Mouse (Mus musculus) right cerebral cortex, adult 2 months (tissue): Measurements from ENCODE around the gene Cacna2d3.

Experiments used
- DNase-seq, 2 experiments: peaks; one replicate each; pipeline ENCODE4 v3.0.0; 2021 to 2022; ENCODE audit warnings: low spot score in 2 of 2

Cacna2d3 gene

DNA sequence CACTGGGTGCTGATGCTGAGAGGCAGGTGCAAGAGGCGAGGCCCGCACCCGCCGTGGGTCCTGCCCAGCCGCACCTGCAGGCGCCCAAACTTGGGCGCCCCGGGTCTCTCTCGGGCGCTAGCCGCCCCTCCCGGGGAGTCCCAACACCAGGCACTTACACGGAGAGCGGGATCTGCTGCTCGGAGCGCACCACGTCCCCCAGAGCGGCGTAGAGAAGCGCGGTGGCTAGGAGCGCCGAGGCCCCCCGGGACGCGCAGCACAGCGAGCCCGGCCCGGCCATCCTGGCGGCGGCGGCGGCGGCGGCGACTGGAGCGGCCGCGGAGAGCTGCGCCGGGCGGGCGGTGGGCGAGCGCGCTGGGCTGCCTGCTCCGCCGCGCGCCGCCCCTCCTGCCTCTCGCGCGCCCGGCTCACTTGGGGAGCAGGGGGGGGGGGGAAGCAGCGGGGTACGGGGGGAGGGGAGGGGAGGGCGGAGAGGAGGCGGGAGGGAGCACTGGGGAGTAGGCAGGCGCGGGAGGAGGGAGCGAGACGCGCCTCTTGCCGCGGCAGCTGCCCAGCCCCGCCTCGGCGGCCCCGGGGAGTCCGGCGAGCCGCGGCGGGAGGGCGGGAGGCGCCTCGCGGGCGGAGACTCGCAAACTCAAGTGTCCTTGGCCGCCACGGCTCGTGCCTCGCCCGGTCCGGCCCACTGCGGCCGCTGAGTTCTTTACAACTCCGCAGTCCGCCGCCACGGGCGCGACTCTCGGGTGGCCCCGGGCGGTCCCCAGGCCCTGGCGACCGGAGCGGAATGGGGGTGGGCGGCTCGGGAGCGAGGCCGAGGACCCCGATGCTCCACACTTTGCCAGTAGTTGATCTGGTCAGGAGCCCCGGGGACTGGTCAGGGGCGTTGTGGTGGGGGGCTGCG is at the start of gene Cacna2d3:
TSS of gene Cacna2d3 (minus strand) at position 377 of the 898 bp plus-strand sequence.
- DNase-seq: peak; percentile 48 to 52

DNA sequence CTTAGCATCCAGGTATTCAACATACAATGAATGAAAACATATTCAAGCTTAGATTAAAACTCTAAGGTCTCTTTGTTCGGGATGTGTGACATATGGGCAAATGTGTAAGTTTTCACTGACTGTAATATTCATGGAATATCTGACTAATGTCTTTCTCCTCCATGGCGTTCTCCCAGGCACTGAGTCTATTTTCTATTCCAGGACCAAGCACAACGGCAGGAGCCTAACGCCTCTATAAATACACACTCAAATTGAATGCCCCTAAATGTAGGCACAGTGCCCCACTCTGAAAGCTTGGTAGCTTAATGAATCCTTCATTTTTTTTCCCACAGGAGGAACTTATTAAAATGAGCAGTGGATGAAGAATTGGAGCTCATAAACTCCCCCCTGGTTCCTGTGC is 47.8 kb upstream of the Cacna2d3 start:
- peak; percentile 32 to 33 for DNase-seq

DNA sequence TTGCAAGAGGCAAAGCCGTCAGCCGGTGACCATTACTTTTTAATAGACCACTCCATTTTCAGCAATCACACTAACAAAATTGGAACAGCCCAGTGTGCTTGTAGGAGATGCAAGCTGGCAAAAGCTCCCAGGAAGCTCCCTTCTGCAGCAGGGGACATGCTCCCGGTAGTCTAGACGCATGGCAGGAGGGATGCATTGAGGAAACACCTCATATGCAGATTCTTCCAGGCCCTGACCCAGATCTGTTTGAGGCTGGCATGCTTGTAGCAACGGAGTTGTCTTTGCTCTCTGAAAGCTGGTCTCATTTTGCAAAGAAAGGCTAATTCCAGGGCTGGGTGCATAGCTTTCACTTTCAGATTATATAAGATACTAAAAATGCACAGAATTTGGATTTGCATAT is 31.2 kb upstream of the Cacna2d3 start:
- peak; percentile 26 to 30 for DNase-seq

DNA sequence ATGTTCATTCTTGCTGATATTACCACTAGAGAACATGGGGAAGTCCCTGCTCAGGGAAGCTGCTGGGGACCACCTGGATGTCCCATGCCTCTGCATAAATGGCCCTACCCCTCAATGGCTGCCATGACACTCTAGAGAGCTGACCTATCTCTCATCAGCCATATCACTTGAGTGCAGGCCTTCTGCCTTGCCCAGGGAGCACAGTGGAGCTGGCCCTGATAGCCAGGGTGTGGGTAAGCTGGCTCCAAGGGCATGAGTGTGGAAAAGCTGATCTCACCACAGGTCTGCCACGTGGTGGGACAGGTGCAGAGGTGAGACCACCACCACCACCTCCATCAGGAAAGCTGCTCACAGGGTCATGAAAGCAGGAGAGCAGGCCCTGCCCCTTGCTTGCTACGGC is 17.1 kb upstream of the Cacna2d3 start:
- no peak for DNase-seq

DNA sequence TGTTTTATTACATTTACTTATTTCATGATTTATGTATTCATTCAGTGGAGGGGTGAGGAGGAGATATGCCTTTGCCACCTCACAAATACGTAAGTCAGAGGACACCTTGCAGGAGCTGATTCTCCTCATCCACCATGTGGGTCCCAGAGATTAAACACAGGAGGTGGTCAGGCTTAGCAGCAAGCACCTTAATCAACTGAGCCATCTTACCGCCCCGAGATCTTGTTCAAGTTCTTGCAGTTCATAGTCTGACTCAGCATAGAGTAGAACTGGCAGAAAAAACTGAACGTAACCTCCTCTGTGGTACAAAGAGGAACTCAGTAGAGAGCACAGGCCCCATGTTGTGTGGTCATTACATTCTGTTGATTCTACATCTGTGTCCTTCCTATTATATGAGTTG is 8.6 kb upstream of the Cacna2d3 start:
- DNase-seq: no peak

DNA sequence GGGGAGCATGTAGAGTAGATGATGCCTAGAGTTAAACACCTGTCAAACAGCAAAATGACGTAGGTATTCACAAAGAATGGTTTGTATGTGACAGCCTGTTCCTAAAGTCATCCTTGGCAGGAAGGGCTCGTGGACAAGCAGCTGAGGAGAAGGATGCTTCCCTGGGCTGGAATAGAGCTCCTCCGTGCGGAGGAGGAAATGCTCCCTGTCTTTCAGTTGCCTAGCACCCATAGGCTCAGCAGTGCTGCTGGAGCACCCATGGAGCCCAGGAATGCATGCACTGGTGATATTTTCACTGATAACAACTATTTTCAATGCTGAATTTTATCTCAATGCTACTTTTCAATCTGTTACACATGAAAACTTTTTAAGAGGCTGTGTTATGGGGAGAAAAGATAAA is 7.3 kb upstream of the Cacna2d3 start:
- peak in 1 of 2 experiments; percentile 46 for DNase-seq

DNA sequence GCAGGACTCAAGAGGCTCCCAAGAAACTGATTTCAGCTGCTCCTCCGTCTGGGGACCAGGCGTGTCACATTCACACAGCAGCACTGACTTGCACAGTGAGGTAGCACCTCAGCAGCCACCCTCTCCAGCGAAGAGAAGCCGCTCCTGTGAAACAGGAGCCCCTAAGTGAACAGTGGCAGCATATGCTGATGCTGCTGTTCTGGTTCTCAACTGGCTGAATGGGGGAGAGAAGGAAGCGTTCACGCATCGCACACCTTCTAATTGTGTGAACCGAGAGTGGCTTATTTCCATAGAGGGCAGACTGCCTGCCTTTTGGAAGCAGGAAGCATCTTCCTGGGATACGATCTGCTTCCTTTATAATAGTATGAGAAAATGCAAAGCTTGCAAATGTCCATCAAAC is 5.9 kb upstream of the Cacna2d3 start:
- no peak for DNase-seq

DNA sequence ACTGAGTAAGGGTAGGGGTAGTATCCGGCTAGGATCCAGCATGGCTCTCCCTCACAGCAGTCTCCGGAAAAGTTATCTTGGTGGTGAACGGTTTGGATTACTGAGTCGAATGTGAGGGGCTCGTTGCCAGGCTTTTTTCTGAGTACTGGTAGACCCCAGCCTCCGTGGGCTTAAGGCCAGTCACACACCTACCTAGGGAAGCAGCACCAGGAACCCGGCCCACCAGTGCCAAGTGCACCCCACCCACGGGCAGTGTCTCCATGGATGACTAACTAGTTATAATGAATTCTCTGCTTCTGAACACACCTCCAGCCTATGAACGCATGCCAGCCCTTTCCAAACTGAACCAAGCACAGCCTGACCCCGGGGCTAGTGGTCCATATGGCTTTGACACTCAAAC is 1.6 kb upstream of the Cacna2d3 start:
- peak; percentile 68 to 72 for DNase-seq

DNA sequence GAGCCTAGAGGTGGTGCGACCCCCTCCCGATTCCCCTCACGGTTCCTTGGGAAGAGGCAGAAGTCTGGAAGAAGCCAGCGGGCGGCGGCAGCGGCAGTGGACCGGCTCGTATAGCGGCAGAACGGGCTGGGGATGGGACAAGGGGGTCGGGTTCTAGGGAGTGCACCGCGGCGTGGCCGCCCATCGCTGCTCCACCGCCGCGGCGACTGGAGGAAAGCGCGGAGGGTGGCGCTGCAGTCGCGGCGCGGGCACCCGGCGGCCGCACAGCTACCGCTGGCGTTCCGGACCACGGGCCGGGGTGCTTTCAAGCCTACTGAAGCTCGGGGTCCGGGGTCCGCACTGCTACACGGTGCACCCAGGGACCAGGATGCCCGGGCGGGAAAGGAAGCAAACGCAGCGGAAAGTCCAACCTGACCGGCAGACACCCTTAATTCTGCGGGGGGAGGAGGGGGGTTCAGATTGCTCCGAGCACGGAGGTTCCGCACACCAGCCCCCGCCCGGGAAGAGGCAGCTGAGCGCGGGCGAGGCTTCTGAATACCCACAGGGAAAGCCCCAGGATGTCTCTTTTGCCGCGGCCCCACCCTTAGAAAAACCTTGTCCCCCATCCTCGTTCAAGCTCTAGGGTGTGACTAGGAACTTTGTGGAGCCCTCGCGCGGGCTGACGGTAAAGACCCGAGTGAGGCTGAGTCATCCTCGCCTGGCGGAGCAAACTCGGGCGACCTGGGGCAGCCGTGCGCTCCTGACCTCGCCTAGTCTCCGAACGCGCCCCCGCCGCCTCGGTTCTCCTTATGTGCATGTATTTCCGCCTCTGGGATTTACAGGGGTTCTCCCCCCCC is 940 bp upstream of the Cacna2d3 start:
- peak; percentile 53 to 62 for DNase-seq

DNA sequence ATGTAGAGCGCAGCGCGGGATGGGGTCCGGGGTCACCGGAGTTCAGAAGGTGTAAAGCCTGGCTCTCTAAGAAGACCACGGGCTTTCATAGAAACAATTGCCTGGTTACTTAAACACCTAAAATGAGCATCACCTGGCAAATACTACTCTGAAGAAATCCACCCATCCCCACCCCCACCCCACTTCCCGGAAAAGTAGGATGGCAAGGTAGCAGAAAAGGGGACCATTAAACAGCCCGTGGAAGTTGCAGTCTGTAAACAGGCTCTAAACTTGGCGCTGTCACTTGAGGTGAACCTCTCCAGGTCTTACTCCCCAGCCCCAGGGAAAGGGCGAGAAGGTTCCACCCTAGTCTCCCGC is 555 bp downstream of the Cacna2d3 start:
- DNase-seq: no peak

DNA sequence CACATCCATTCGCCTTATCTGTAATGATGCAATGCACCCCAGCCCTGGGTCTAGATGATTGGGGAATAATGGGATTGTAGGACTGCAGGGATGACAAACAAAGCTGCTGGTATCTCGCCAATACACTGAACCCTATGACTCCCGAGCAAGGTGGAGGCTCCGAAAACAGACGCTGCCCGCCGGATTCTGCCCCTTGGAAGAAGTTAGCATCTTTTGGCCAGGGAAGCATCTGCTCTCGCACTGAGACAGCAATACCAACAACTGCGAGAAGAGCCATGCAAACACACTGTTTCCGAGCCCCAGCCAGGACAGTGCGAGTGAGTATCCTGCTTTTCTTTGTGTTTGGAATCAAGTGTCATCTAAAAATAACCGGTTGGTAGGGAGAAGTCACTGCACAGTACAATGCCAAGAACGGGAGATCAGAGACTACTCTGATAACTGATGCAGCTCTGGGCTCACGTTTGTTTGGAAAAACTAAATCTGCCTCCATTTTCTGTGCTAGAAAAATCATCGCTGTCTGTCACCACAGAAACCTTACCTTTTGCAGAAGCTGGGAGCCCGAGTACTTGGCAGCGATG is 1.2 kb downstream of the Cacna2d3 start:
- DNase-seq: no peak

DNA sequence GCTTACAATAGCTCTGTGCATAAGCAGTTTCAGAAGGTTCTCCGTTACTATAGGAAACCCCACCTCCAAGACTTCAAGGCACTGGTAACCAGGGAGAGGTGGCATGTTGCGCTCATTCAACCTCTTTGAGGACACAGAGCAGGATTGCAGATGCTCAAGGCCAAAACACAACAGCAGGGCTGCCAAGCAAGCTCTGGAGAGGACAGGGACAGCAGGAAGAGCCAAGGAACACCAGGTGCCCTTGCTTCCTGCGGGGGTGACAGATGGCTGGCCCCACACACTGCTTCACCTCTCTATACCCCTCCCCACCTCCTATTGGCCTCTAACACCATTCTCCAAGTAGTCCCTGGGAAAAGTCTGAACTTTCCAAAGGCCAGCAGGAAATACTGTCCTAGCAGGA is 9.0 kb downstream of the Cacna2d3 start:
- no peak for DNase-seq

DNA sequence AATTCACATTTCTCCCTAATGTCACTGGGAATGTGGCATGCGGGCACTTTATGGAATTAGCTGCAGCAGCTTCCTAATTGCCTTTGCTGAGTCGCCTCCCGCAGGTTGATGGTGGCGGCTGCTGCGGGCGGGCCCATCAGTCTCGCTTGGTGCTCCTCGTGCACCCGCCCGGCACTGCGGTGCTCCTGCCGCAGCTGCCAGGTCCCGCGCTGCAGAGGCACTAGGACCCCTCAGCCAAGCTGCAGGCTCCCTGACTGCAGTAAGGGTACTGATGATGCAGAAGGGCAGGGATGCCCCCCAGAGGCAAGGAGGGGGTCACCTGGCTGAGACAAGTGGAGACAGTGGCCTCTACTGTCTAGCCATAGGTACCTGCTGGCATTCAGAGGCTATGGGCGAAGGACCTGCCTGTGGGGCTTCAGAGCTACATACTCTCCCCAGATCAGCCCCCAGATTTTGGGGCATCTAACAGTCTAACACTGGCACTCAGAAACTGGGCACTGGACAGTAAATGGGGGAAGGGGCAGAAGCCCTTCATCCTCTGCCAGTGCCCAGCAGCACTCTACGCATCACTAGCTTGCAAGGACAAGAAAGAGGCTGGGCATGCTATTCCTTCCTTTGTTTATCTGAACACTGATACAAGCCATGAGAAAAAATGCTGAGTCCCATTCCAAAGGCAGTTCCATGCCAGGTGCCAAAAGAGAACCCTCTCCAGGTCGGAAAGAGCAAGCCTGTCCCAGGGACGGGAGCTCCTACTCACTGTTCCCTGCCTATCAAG is 13.9 kb downstream of the Cacna2d3 start:
- no peak for DNase-seq

DNA sequence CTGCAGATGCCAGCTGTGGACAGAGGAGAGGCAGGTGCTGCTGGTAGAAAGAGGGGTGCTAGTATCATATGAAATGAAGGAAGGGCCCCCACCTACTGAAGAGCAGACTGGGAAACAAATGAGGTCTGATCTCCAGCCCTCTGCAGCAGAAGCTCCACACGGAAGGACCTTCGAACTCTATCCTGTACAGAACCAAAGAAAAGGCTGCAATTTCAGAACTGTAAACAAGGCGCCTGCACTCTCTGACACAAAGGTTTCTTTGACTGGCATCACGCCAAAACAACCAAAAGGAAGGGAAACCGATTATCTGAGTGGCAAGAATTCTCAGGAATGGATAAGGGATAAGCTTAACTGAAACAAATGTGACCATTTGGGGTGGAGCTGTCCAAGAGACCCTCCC is 18.9 kb downstream of the Cacna2d3 start:
- no peak for DNase-seq

DNA sequence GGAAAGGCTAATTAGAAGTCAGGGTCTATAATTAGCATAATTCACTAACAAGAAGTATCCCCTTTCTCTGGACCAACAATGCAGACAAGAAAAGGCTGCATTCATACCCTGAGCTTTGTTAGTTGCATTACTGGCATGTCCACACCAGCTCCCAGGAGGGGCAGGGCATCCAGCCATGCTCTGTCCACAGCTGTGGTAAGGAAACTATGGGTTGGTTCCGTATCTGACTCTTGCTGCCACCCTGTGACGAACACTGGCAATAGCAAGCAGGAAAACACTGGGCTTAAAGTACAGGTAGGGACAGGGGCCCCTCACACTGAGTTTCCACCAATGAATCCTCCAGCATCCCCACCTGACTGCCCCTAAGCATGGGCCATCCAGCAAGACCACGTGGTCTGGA is 25.5 kb downstream of the Cacna2d3 start:
- DNase-seq: peak; percentile 66 to 76

DNA sequence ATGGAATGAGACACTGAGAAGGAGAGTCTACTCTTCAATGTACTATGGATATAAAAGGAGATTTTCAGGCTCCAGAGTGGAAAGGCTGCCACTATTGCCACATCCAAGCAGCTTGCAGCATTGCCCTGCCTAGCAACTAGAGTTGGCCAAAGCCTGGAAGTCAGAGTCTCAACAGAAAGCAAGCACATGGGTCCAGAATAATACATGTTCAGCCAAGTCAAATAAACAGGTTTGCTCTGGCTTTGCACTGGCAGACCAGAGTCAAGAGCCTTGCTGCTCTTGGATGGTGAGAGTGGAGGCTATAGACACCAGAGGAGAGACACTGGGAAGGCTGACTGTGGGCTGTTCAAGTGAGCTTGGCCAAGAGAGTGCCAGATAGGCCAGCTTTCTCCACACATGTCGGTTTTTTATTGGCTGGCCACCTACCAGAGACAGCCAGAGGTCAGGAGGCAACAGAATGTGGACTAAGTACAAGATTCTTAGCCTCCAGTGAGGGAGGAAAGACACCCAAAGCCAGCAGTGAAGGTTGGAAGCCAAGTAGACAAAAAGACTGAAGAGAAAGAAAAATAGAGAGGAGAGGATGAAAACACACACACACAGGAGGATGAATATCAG is 49.1 kb downstream of the Cacna2d3 start:
- DNase-seq: no peak

DNA sequence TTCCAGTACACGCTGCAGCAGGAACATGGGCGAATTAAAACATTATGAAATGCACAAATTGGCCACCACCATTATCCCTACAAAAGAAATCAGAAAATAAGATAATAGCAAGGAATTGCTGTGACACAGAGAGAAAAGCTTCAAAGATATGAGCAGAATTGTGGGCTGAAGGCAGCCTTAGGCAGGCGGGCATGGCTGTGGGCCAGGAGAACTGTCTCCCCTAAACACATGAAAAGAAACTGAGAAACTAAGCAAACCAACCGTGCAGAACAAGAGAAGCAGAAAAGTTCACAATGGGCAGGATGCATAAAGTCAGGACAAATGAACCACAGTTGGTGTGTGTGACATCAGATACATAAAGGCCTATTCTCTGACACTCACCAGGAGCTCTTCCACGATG is 51.8 kb downstream of the Cacna2d3 start:
- DNase-seq: peak in 1 of 2 experiments; percentile 40

DNA sequence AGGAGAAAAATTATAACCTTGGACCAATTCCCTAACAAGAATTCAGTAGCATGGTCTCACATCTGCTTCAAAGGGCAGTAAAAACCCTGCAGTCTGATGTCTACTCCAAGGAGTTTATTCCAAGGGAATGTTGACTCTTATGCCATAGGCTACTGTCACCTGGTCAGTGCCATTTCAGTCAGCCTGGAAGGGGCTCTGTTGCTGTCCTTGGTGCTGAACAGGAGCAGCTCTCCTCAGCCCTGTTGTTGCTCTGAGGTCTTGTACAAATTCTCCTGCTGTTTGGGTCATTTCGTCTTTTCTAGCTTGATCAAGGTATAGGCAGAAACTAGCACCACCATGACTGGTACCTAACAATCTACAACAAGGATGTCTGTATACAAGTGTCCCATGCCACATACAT is 64.7 kb downstream of the Cacna2d3 start:
- DNase-seq: no peak

DNA sequence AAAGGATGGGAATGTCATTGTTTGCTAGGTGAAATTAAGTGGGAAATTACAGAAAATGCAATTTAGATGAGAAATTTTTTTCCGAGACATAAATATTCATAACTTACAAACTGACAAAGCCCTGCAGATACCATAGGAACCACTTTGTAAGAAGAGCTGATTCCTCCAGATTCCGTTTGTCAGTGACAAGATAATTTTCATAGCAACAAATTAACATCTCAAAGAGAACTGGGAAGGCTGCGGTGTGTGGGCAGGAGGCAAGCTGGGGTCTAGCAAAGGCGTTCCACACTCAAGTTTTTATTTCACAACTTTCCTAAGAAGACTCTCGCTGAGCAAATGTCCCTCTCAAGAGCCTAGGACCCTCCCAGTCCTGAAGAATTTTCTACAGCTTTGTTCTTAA is 71.1 kb downstream of the Cacna2d3 start:
- peak; percentile 39 to 46 for DNase-seq

DNA sequence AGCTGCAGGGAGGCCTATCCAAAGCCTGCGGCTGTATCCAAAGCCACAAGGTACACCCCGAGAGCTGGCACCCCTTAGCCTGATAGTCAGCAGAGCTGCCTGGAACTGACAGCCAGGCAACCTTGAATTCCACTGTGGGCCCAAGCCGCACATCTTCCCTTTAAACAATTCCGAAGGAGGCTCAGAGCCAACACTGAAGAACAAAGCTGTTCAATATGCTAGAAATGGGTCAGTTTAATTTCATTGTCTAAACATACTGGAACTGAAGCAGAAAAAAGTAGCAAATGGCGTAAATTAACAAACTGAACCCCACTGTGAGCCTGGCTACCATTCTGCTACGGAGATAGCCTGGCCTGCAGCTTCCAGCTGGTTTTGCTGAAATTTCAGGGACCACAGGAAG is 72.9 kb downstream of the Cacna2d3 start:
- no peak for DNase-seq

DNA sequence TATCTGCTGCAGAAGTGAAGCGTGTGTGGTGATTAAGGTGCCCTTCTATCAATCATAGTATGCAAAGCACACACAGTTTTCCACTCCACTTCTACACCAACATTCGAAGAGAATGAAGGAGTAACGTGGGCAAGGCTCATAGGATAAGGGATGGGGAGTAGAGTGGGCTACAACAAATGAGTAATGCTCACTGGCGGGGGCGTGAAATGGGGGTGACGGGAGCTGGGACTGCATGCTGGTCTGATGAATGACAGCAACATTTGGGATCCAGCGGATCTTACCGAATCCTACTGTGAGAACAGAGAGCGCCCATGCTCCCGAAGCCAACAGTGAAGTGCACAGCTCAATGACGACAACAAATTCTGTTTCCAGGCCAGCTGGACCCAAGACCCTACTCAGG is 76.2 kb downstream of the Cacna2d3 start:
- DNase-seq: peak; percentile 20 to 48
